8 mouse cellular contexts compared by ENCODE assay signal in genomic region chr17:46265918-46266618, GRCm38 (mm10). TPM values are rescaled to one million over a fixed set of nuclear protein-coding genes. Genes with fewer than 3 reads are reported as not detected.
DNase-seq lines count a peak whose midpoint lies in the region; ATAC-seq and TF ChIP-seq lines count a peak whose summit lies in the region.

No protein-coding gene starts in this region.

- H3K4me2 ChIP-seq in liver, postnatal 0 days (ENCODE audit: low read depth, low read length), result no peak overlapping the region
- H3K4me2 ChIP-seq in neural tube, embryonic 15.5 days, result no peak overlapping the region

- no peaks in the 10 kb centered on the region for H3K9me3 ChIP-seq in liver, postnatal 0 days (ENCODE audit: low read length)
- H3K9me3 ChIP-seq in neural tube, embryonic 15.5 days (replicated peaks), result no peaks in the 10 kb centered on the region

- peak; percentile 63 to 70 for DNase-seq in CD8-positive naive resting alpha-beta T cell, adult 2 months (ENCODE audit: low read depth in 2 of 2, low spot score in 2 of 2)
- peak; percentile 78 for DNase-seq in fat pad, adult 2 months (ENCODE audit: extremely low read depth, low read depth, low spot score)
- peak; percentile 88 to 91 for DNase-seq in heart, postnatal 14 days
- peak; percentile 90 for DNase-seq in layer of hippocampus, adult 11-12 months (ENCODE audit: low spot score)
- DNase-seq in liver, postnatal 0 days, result peak; percentile 82
- DNase-seq in thymus, postnatal 14 days, result peak; percentile 80

- TF ChIP-seq EP300 in liver, postnatal 0 days (IDR thresholded peaks at IDR 0.05; ENCODE audit: low read depth), result no peak

- H3K27me3 ChIP-seq in liver, postnatal 0 days (ENCODE audit: insufficient read depth, low read length), result no peaks in the 10 kb centered on the region
- no peaks in the 10 kb centered on the region for H3K27me3 ChIP-seq in neural tube, embryonic 15.5 days (replicated peaks)

- ATAC-seq in liver, postnatal 0 days, result peak; percentile 69
- ATAC-seq in neural tube, embryonic 15.5 days (ENCODE audit: low FRiP score), result peak; percentile 58

- intact Hi-C loops in heart, postnatal 14 days (cut with DNase I), result loop anchor here (1.0 to 5.0 kb wide), 2 partner anchors 32 to 121 kb away; no protein-coding TSS in a partner anchor

- 29% methylated on average over 14 of the region's 14 CpGs for WGBS in liver, postnatal 0 days (ENCODE audit: insufficient replicate concordance)
- 34% methylated on average over 14 of the region's 14 CpGs for WGBS in neural tube, embryonic 15.5 days

- peak; percentile 81 for TF ChIP-seq CTCF in bone marrow macrophage, adult 2 months (IDR thresholded peaks at IDR 0.05; ENCODE audit: low read depth, low read length)
- peak; percentile 88 for TF ChIP-seq CTCF in liver, postnatal 0 days (IDR thresholded peaks at IDR 0.05; ENCODE audit: low read depth)

- no peaks in the 10 kb centered on the region for H3K4me1 ChIP-seq in bone marrow macrophage, adult 2 months (ENCODE audit: control insufficient read depth, insufficient read depth, low read length)
- H3K4me1 ChIP-seq in liver, postnatal 0 days (ENCODE audit: insufficient read depth), result 0 out of 2 replicates have a peak, but pooled peaks cover 3% of the 10 kb centered on the region
- 0 out of 2 replicates have a peak, but pooled peaks cover 3% of the 10 kb centered on the region for H3K4me1 ChIP-seq in neural tube, embryonic 15.5 days

- peak overlapping the region; percentile 21; the same call in 1 of the 2 replicates for H3K9ac ChIP-seq in liver, postnatal 0 days (replicated peaks)
- no peak overlapping the region for H3K9ac ChIP-seq in neural tube, embryonic 15.5 days (replicated peaks)

- no peak for TF ChIP-seq POLR2A in bone marrow macrophage, adult 2 months (IDR thresholded peaks at IDR 0.05; ENCODE audit: borderline replicate concordance, low read depth, low read length)

- H3K27ac ChIP-seq in bone marrow macrophage, adult 2 months (ENCODE audit: insufficient read depth, low read depth, low read length), result no peak overlapping the region
- H3K27ac ChIP-seq in liver, postnatal 0 days (ENCODE audit: low read depth), result 0 out of 2 replicates have a peak overlapping the region, but pooled peaks have one; percentile 30
- no peak overlapping the region for H3K27ac ChIP-seq in neural tube, embryonic 15.5 days (replicated peaks)

- no peak overlapping the region for H3K4me3 ChIP-seq in bone marrow macrophage, adult 2 months (ENCODE audit: insufficient read depth, low read length)
- no peak overlapping the region for H3K4me3 ChIP-seq in liver, postnatal 0 days (ENCODE audit: low read depth, low read length)
- no peak overlapping the region for H3K4me3 ChIP-seq in neural tube, embryonic 15.5 days (replicated peaks)

- H3K36me3 ChIP-seq in liver, postnatal 0 days (replicated peaks; ENCODE audit: insufficient read depth, low read length), result peaks cover 52% of the 10 kb centered on the region
- H3K36me3 ChIP-seq in neural tube, embryonic 15.5 days, result peaks cover 41% of the 10 kb centered on the region

RNA-seq across cellular contexts. Expression of gene Lrrc73, which starts 12.7 kb away (rescaled TPM):
- 0.58 TPM in 1 of 2 replicates, not detected in the other for polyA plus RNA-seq in bone marrow macrophage, adult 2 months (2012; ENCODE audit: insufficient read depth, insufficient read length, missing spikeins)
- total RNA-seq in heart, postnatal 14 days (2021), result under 1 TPM; 0.50 to 0.85 TPM
- polyA plus RNA-seq in liver, postnatal 0 days (2015; fragmentation: Nextera tagmentation; extraction: Ambion mirVana), result 0.12 TPM in 1 of 2 replicates, not detected in the other
- 13.1 and 15.0 TPM in 2 replicates for polyA plus RNA-seq in neural tube, embryonic 15.5 days (2015; fragmentation: Nextera tagmentation; extraction: Ambion mirVana)

RNA-seq across cellular contexts. Expression of gene Tjap1, which starts 16.8 kb away (rescaled TPM):
- polyA plus RNA-seq in bone marrow macrophage, adult 2 months (2012; ENCODE audit: insufficient read depth, insufficient read length, missing spikeins), result 18.0 and 18.1 TPM in 2 replicates
- total RNA-seq in heart, postnatal 14 days (2021), result 10 to 100 TPM; 40.6 to 42.9 TPM
- 5.6 and 6.2 TPM in 2 replicates for polyA plus RNA-seq in liver, postnatal 0 days (2015; fragmentation: Nextera tagmentation; extraction: Ambion mirVana)
- 28.6 and 32.6 TPM in 2 replicates for polyA plus RNA-seq in neural tube, embryonic 15.5 days (2015; fragmentation: Nextera tagmentation; extraction: Ambion mirVana)

RNA-seq across cellular contexts. Expression of gene Yipf3, which starts 18.2 kb away (rescaled TPM):
- 121 and 143 TPM in 2 replicates for polyA plus RNA-seq in bone marrow macrophage, adult 2 months (2012; ENCODE audit: insufficient read depth, insufficient read length, missing spikeins)
- total RNA-seq in heart, postnatal 14 days (2021), result 10 to 100 TPM; 72.4 to 77.7 TPM
- 62.6 and 68.7 TPM in 2 replicates for polyA plus RNA-seq in liver, postnatal 0 days (2015; fragmentation: Nextera tagmentation; extraction: Ambion mirVana)
- polyA plus RNA-seq in neural tube, embryonic 15.5 days (2015; fragmentation: Nextera tagmentation; extraction: Ambion mirVana), result 87.8 and 97.8 TPM in 2 replicates

RNA-seq across cellular contexts. Expression of gene Polr1c, which starts 18.2 kb away (rescaled TPM):
- 29.9 and 30.7 TPM in 2 replicates for polyA plus RNA-seq in bone marrow macrophage, adult 2 months (2012; ENCODE audit: insufficient read depth, insufficient read length, missing spikeins)
- total RNA-seq in heart, postnatal 14 days (2021), result 10 to 100 TPM; 19.1 to 27.3 TPM
- 23.9 and 24.8 TPM in 2 replicates for polyA plus RNA-seq in liver, postnatal 0 days (2015; fragmentation: Nextera tagmentation; extraction: Ambion mirVana)
- polyA plus RNA-seq in neural tube, embryonic 15.5 days (2015; fragmentation: Nextera tagmentation; extraction: Ambion mirVana), result 73.7 and 76.4 TPM in 2 replicates

RNA-seq across cellular contexts. Expression of gene Dlk2, which starts 31.2 kb away (rescaled TPM):
- not detected in 2 replicates for polyA plus RNA-seq in bone marrow macrophage, adult 2 months (2012; ENCODE audit: insufficient read depth, insufficient read length, missing spikeins)
- total RNA-seq in heart, postnatal 14 days (2021), result under 1 TPM; 0.68 to 0.84 TPM
- not detected in 2 replicates for polyA plus RNA-seq in liver, postnatal 0 days (2015; fragmentation: Nextera tagmentation; extraction: Ambion mirVana)
- 24.7 and 27.4 TPM in 2 replicates for polyA plus RNA-seq in neural tube, embryonic 15.5 days (2015; fragmentation: Nextera tagmentation; extraction: Ambion mirVana)
